Mouse (Mus musculus): ENCODE results near the gene Gdpd4. TPM values are rescaled to one million over a fixed set of nuclear protein-coding genes. Genes with fewer than 3 reads are reported as not detected.

The Gdpd4 gene
- total and polyA plus RNA-seq, 3 experiments = not detected

GRCm38 (mm10) chr7:98054942-98055341 is 135.2 kb downstream of the Gdpd4 start:
- H3K27me3 ChIP-seq (replicated peaks) = no peaks in the 10 kb centered on the region
- H3K4me2 ChIP-seq (ENCODE audit: insufficient read depth, low read depth, poor library complexity, severe bottlenecking) = no peak overlapping the region
- in situ Hi-C loops (cut with MboI; ENCODE audit: low pct_ligation_motif_present, low pct_unique_long_range_greater_than_20kb, low sequenced_read_pairs) (loop anchor here (10.0 kb wide), 1 partner anchor 60 kb away; the partner anchor contains the start of gene Myo7a), dilution Hi-C loops (cut with MboI; ENCODE audit: extremely low pct_ligation_motif_present, extremely low pct_unique_long_range_greater_than_20kb, low sequenced_read_pairs) (no loop called here)
- no peak for TF ChIP-seq CTCF (conservative IDR thresholded peaks at IDR 0.05 in 1 of 2, IDR thresholded peaks at IDR 0.05 in 1 of 2; ENCODE audit: low read depth in 2 of 2, low read length in 2 of 2)
- TF ChIP-seq MAX (IDR thresholded peaks at IDR 0.05; ENCODE audit: low read length) = no peak
- no peak for TF ChIP-seq NELFE (IDR thresholded peaks at IDR 0.05; ENCODE audit: low read depth, low read length)
- TF ChIP-seq MXI1 (IDR thresholded peaks at IDR 0.05; ENCODE audit: low read depth, low read length) = no peak
- no peak for TF ChIP-seq RAD21 (IDR thresholded peaks at IDR 0.05; ENCODE audit: low read depth, low read length)
- TF ChIP-seq MAFK (IDR thresholded peaks at IDR 0.05; ENCODE audit: insufficient replicate concordance, low read length) = no peak
- no peak overlapping the region for H3K9ac ChIP-seq (ENCODE audit: insufficient read depth, low read depth)
- H3K9me3 ChIP-seq (replicated peaks; ENCODE audit: low read length) = no peaks in the 10 kb centered on the region
- no peak for DNase-seq (ENCODE audit: extremely low read depth)
- peaks cover 0 to 98% of the 10 kb centered on the region in 2 experiments for H3K36me3 ChIP-seq (replicated peaks in 1 of 2; ENCODE audit: control insufficient read depth in 1 of 2, insufficient read depth in 1 of 2, low read length in 1 of 2)
- no peaks in the 10 kb centered on the region for H3K79me2 ChIP-seq (replicated peaks; ENCODE audit: control insufficient read depth, extremely low read depth, insufficient read depth, poor library complexity, severe bottlenecking)
- H3K4me3 ChIP-seq (replicated peaks in 1 of 3; ENCODE audit: low read depth in 2 of 3, low read length in 2 of 3, poor library complexity in 1 of 3) = no peak overlapping the region
- H3K27ac ChIP-seq (ENCODE audit: insufficient read depth, low read depth) = no peak overlapping the region
- peaks cover 0 to 13% of the 10 kb centered on the region in 2 experiments; a peak in 2 of 4 replicates for H3K4me1 ChIP-seq (ENCODE audit: control insufficient read depth in 1 of 2, insufficient read depth in 2 of 2)

GRCm38 (mm10) chr7:98066229-98066628 is 146.5 kb downstream of the Gdpd4 start:
- TF ChIP-seq ELF1 (IDR thresholded peaks at IDR 0.05; ENCODE audit: low read depth, low read length) = no peak
- no peak for TF ChIP-seq PAX5 (IDR thresholded peaks at IDR 0.05; ENCODE audit: low read length)
- no peak for TF ChIP-seq KAT2A (IDR thresholded peaks at IDR 0.05; ENCODE audit: insufficient replicate concordance, low read length)
- TF ChIP-seq CTCF (conservative IDR thresholded peaks at IDR 0.05 in 1 of 2, IDR thresholded peaks at IDR 0.05 in 1 of 2; ENCODE audit: low read depth in 2 of 2, low read length in 2 of 2) = no peak
- TF ChIP-seq GABPA (IDR thresholded peaks at IDR 0.05; ENCODE audit: insufficient replicate concordance, low read depth, low read length) = no peak
- TF ChIP-seq EP300 (IDR thresholded peaks at IDR 0.05; ENCODE audit: low read length) = no peak
- TF ChIP-seq MYC (IDR thresholded peaks at IDR 0.05; ENCODE audit: low read depth, low read length) = no peak
- no peak for TF ChIP-seq RCOR1 (conservative IDR thresholded peaks at IDR 0.05; ENCODE audit: low read depth, low read length)
- TF ChIP-seq ZMIZ1 (IDR thresholded peaks at IDR 0.05; ENCODE audit: low read depth, low read length) = no peak
- no peak for TF ChIP-seq BHLHE40 (IDR thresholded peaks at IDR 0.05; ENCODE audit: low read depth, low read length)
- no peak for TF ChIP-seq JUND (conservative IDR thresholded peaks at IDR 0.05; ENCODE audit: low read depth, low read length)
- TF ChIP-seq NELFE (IDR thresholded peaks at IDR 0.05; ENCODE audit: low read depth, low read length) = no peak
- TF ChIP-seq HCFC1 (IDR thresholded peaks at IDR 0.05; ENCODE audit: low read depth, low read length) = no peak
- DNase-seq (ENCODE audit: extremely low read depth) = no peak
- 0 out of 4 replicates have a peak, but pooled peaks cover 0 to 5% of the 10 kb centered on the region in 2 experiments for H3K4me1 ChIP-seq (ENCODE audit: control insufficient read depth in 1 of 2, insufficient read depth in 2 of 2)
- H3K27ac ChIP-seq (ENCODE audit: insufficient read depth, low read depth) = no peak overlapping the region
- H3K4me2 ChIP-seq (ENCODE audit: insufficient read depth, low read depth, poor library complexity, severe bottlenecking) = no peak overlapping the region
- H3K9ac ChIP-seq (ENCODE audit: insufficient read depth, low read depth) = no peak overlapping the region
- H3K9me3 ChIP-seq (replicated peaks; ENCODE audit: low read length) = no peaks in the 10 kb centered on the region
- peaks cover 6 to 96% of the 10 kb centered on the region in 2 experiments for H3K36me3 ChIP-seq (replicated peaks in 1 of 2; ENCODE audit: control insufficient read depth in 1 of 2, insufficient read depth in 1 of 2, low read length in 1 of 2)
- no peaks in the 10 kb centered on the region for H3K27me3 ChIP-seq (replicated peaks)
- dilution Hi-C loops (cut with MboI; ENCODE audit: extremely low pct_ligation_motif_present, extremely low pct_unique_long_range_greater_than_20kb, low sequenced_read_pairs) = no loop called here
- H3K4me3 ChIP-seq (replicated peaks in 1 of 3; ENCODE audit: low read depth in 2 of 3, low read length in 2 of 3, poor library complexity in 1 of 3) = no peak overlapping the region
- in situ Hi-C loops (cut with MboI; ENCODE audit: low pct_ligation_motif_present, low pct_unique_long_range_greater_than_20kb, low sequenced_read_pairs) = no loop called here
- H3K79me2 ChIP-seq (replicated peaks; ENCODE audit: control insufficient read depth, extremely low read depth, insufficient read depth, poor library complexity, severe bottlenecking) = no peaks in the 10 kb centered on the region

All from CH12.LX (cell line).